Mouse (Mus musculus) ES-Bruce4 (cell line): ENCODE measurements around the gene Apoa2.

Source experiments
- CTCF ChIP-seq: IDR thresholded peaks from one replicate; pipeline ENCODE4 v1.8.1; 2011; ENCODE audit warnings: low read depth, low read length
- EP300 ChIP-seq: IDR thresholded peaks from 2 replicates; pipeline ENCODE4 v1.6.1; 2011; ENCODE audit warnings: low read depth, low read length; ENCODE audit not compliant: insufficient read depth
- POLR2A ChIP-seq: IDR thresholded peaks from one replicate; pipeline ENCODE4 v1.8.1; 2011; ENCODE audit warnings: low read length; ENCODE audit not compliant: insufficient read depth

GRCm38 (mm10) chr1:171246709-171247452 lies 22.0 kb downstream of the Apoa2 start:
- TF ChIP-seq POLR2A (no peak), CTCF (peak; percentile 63), EP300 (no peak)
